Mouse (Mus musculus): ENCODE data around the gene Ppara. TPM values are rescaled to one million over a fixed set of nuclear protein-coding genes. Genes with fewer than 3 reads are reported as not detected.
A peak's percentile ranks its signal among the peaks of the same experiment; 100 is the strongest.

The Ppara gene
- total RNA-seq (2015; ENCODE audit: low replicate concordance) (not detected in 2 replicates), total RNA-seq (2017; ENCODE audit: low replicate concordance) (not detected in 2 replicates)

DNA sequence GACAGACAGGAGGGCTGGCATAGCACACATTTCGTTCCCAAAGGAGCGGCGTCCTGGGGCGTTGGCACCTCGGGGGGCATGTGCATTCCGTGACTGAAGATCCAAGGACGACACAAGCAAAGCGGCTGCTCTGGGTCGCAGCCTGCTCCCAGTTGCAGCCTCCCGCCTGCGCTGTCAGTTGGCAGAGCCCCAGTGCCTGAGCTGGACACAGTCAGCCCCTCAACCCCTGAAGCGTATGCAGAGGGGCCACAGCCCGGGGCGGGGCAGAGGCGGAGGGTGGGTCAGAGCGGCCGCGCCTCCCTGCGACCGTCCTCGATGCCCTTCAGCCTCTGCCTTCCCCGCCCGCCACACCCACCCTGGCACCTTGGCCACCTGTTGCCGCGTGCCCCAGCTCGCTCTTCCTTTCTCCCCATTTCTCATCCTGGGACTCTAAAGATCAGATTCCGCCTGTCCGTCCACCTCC, at the start of gene Ppara:
Gene Ppara, plus strand, starts transcription at position 413 of the 463 bp plus-strand sequence.
- no peak for ATAC-seq (replicated peaks; ENCODE audit: low FRiP score, poor library complexity, severe bottlenecking)

GRCm38 (mm10) chr15:85686641-85687395, 48.0 kb upstream of the Ppara start:
- no peak for ATAC-seq (replicated peaks; ENCODE audit: low FRiP score, poor library complexity, severe bottlenecking)

DNA sequence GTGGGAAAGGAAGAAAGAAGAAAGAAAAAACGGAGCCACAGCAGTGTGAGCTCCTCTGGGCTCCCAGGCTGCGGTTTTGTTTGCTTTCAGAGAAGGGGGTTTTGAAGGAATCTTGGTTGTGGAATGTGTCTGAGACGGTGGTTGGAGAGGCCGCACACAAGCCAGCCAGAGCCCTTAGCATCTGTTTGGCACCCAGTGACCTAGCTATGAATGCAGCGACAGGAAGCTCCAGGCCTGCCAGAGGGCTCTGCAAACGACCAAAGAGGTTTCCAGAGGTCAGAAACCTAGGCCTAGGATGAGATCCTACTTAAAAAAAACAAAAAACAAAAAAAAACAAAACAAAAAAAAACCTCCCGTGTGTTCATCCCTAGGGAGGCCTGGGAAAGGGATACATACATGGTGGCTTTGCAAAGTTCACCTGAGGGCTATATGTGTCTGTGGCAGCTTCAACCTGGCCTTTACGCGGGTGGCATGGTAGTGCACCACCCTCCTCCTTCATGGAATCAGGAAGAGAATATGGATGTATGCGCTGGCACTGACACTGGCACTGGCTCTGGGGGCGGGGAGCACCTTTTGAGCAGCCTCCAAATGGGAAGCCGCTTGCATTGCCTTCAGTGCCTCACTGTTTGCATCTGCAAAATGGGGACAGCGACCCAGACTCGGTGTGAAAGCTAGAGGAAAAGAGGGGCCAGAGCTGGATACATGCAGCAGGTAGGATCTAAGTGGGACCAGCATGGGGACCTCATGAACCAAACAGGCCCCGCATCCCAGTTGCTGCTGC, 47.0 kb upstream of the Ppara start:
- ATAC-seq (replicated peaks; ENCODE audit: low FRiP score, poor library complexity, severe bottlenecking), result no peak

- no peak for ATAC-seq (replicated peaks; ENCODE audit: low FRiP score, poor library complexity, severe bottlenecking)
Observed at GRCm38 (mm10) chr15:85688734-85689133, 46.0 kb upstream of the Ppara start.

GRCm38 (mm10) chr15:85689523-85689922, 45.3 kb upstream of the Ppara start:
- no peak for ATAC-seq (replicated peaks; ENCODE audit: low FRiP score, poor library complexity, severe bottlenecking)

- ATAC-seq (replicated peaks; ENCODE audit: low FRiP score, poor library complexity, severe bottlenecking), result no peak
Observed at GRCm38 (mm10) chr15:85690058-85690457, 44.7 kb upstream of the Ppara start.

- ATAC-seq (replicated peaks; ENCODE audit: low FRiP score, poor library complexity, severe bottlenecking), result no peak
Observed at GRCm38 (mm10) chr15:85690875-85691274, 43.9 kb upstream of the Ppara start.

DNA sequence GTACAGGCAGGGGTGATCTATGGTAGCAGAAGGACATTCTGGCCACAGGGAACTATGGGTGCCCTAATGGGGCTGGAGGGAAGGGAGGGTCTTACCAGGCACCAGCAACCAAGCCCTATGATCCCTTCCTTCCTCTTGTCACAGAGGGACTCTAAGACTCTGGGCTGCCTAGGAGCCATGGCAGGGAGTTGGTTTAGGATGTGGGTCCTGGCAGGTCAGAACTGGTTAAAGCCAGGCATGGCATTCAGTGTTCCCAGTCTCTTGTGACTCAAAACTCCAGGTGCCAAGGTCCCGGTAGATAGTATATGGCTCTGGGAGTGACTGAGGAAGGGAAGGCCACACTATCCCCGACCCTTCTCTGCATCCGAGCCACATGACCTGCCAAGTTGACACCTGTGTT, 41.7 kb upstream of the Ppara start:
- ATAC-seq (replicated peaks; ENCODE audit: low FRiP score, poor library complexity, severe bottlenecking), result no peak

DNA sequence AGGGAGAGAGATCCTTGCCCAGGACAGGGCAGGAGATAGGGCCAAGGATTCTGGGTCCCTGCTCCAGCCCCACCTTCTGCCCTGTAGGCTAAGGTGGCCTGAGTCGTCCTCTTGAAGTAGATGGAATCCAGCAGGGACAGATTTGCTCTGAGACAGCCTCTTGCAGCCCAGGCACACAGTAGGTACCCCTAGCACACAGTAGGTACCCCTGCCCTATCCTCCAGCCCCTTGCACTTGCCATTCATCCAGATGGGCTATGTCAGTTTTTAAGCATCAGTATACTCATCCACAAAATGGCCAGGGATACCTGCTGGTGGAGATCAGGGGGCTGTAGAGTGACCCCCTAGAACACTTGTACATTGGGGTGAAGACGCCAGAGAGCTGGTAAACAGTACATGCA, 41.0 kb upstream of the Ppara start:
- no peak for ATAC-seq (replicated peaks; ENCODE audit: low FRiP score, poor library complexity, severe bottlenecking)

DNA sequence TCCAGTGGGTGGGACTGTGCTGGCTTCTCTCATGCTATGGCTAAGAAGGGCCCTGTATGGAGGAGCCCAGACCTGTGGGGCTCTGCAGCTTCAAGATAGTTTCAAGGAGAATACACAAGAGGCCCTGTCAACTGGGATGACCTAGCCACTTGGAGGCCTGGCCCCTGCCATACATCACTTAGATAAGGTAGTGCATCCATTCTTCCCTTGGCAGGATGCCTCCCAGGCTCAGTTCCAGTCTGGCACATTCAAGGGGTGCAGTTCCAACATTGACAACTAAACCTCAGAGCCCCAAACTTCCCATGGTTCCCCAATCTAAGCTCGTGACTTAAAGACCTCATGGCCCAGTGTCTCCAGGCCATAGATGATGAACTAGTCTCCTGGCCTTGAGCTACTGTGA, 40.4 kb upstream of the Ppara start:
- no peak for ATAC-seq (replicated peaks; ENCODE audit: low FRiP score, poor library complexity, severe bottlenecking)

- ATAC-seq (replicated peaks; ENCODE audit: low FRiP score, poor library complexity, severe bottlenecking), result no peak
Observed at GRCm38 (mm10) chr15:85695304-85695703, 39.5 kb upstream of the Ppara start.

GRCm38 (mm10) chr15:85698345-85699034, 36.3 kb upstream of the Ppara start:
- ATAC-seq (replicated peaks; ENCODE audit: low FRiP score, poor library complexity, severe bottlenecking), result 0 out of 2 replicates have a peak, but pooled peaks have one; percentile 43

DNA sequence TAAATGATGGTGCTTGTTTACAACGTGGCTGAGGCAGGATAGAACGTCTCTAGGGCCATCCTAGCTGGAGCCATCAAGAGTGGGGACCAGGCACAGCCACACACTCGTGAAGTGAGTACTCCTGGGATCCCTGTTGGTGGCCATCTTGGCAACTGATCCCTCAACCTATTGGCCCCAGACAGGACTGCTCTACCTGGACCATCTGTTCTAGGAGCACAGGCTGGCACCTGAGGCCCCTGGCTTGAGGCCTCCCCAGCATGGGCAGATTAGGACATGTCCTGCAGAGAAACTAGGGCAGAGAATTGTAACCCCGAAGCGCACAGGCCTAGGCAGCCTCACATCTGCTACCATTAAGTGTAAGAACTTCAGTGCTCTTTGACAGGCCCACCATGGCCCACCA, 35.3 kb upstream of the Ppara start:
- no peak for ATAC-seq (replicated peaks; ENCODE audit: low FRiP score, poor library complexity, severe bottlenecking)

- no peak for ATAC-seq (replicated peaks; ENCODE audit: low FRiP score, poor library complexity, severe bottlenecking)
Observed at GRCm38 (mm10) chr15:85699862-85700501, 34.8 kb upstream of the Ppara start.

- ATAC-seq (replicated peaks; ENCODE audit: low FRiP score, poor library complexity, severe bottlenecking), result no peak
Observed at GRCm38 (mm10) chr15:85700716-85701115, 34.1 kb upstream of the Ppara start.

GRCm38 (mm10) chr15:85701128-85701930, 33.5 kb upstream of the Ppara start:
- no peak for ATAC-seq (replicated peaks; ENCODE audit: low FRiP score, poor library complexity, severe bottlenecking)

DNA sequence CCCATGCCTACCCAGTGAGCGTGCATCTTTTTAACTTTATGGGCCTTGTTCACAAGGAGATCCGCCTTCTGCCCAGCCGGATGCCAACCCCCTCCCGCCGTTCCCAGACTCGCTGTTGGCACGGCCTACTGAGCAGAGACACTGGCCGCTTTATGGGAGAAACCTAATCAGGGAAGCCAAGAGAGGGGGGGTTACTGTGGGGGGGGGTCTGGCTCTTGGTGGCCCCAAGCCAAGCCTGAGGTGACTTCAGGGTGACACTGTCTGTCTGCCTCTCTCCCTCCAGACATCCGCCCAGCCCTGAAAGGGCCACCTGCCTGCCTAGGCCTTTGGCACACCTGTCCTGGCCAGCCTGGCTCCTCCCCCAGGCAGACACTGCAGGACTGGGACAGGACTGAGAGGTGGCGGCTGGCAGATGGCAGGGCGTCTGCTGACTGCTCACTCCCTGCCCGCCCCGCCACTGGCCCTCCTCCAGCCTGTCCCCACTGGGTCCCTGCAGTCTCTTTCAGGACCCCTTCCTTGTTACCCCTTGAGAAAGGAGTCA, 32.3 kb upstream of the Ppara start:
- ATAC-seq (replicated peaks; ENCODE audit: low FRiP score, poor library complexity, severe bottlenecking), result no peak

DNA sequence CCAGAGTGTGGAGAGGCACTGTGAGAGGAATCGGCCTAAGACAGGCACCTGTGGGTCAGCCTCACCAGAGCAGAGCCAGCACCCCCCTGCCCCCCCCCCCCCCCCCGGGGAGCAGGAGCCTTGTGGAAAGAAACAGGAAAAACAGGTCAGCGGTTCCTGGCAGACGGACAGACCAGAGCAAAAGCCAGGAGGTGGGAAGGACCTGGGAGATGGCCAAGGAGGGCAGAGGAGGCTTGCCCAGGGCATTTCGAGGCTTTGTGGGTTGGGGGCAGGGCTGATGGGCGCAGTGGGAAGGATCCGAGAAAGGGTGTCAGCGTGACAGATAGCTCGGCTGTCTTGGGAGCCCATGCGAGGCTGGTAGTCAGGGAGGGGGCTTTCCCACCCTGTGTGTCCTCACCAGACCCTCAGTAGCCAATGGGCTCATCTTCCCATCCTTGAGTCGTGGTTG, 31.6 kb upstream of the Ppara start:
- ATAC-seq (replicated peaks; ENCODE audit: low FRiP score, poor library complexity, severe bottlenecking), result no peak

- no peak for ATAC-seq (replicated peaks; ENCODE audit: low FRiP score, poor library complexity, severe bottlenecking)
Observed at GRCm38 (mm10) chr15:85703858-85704257, 30.9 kb upstream of the Ppara start.
